Mouse (Mus musculus) c-Kit-positive CD71-positive TER-119-positive erythroid progenitor cells, embryonic 14.5 days (primary cell): ENCODE data around the gene Dnttip1.
A peak's percentile ranks its signal among the peaks of the same experiment; 100 is the strongest.

Experiments
- DNase-seq: peaks from one replicate; pipeline ENCODE4 v3.0.0-alpha.2; 2013; ENCODE audit warnings: low spot score

The Dnttip1 gene

GRCm38 (mm10) chr2:164781876-164782275 lies 36.1 kb downstream of the Dnttip1 start:
- no peak for DNase-seq

DNA sequence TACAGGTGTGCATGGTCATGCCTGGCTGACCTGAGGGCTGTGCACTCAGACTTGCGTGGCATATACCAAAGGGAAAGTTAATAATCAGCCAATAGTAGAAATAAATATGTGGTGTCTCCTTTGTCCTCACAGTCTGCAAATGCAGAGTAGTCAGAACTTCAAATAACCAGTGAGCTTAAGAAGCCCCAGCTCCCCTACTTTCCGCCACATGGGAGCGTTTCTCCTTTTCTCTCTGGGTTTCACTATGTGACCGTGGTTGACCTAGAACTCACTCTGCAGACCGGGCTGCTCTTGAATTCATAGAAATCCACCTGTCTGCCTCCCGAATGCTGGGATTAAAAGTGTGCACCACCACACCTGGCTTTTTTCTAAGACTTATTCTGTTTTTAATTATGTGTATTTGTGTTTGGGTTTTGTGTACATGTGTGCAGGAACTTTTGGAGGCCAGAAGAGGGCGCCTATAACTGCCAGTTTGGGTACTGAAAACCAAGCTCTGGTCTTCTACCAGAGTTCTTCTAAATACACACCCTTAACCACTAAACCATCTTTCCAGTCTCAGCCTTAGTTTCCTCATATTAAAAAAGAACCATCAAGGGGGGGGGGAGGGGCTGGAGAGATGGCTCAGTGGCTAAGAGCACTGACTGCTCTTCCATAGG lies 38.3 kb downstream of the Dnttip1 start:
- no peak for DNase-seq

DNA sequence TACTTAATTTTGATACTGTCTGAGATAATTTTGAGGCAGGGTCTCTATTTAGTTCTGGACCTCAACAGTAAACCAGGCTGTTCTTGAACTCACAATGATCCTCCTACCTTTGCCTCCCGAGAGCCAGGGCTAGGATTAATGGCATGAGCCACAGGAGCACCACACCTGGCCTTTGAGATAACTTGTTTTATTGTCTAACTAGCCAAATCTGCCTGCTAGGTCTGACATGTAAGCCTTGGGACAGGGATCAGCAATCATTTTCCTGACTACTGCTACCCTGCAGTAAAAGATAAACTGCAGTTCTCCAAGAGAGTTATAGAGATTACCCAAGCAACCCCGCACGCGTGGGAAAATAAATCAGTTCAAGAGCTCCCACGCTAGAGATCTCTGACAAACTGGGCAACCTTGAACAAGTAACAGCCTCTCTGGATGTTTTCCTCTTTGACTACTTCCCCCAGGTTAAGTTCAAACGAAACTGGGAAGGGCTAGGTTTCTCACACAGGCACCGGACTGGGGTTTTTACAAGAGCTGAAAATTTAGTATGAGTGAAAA lies 39.2 kb downstream of the Dnttip1 start:
- no peak for DNase-seq

DNA sequence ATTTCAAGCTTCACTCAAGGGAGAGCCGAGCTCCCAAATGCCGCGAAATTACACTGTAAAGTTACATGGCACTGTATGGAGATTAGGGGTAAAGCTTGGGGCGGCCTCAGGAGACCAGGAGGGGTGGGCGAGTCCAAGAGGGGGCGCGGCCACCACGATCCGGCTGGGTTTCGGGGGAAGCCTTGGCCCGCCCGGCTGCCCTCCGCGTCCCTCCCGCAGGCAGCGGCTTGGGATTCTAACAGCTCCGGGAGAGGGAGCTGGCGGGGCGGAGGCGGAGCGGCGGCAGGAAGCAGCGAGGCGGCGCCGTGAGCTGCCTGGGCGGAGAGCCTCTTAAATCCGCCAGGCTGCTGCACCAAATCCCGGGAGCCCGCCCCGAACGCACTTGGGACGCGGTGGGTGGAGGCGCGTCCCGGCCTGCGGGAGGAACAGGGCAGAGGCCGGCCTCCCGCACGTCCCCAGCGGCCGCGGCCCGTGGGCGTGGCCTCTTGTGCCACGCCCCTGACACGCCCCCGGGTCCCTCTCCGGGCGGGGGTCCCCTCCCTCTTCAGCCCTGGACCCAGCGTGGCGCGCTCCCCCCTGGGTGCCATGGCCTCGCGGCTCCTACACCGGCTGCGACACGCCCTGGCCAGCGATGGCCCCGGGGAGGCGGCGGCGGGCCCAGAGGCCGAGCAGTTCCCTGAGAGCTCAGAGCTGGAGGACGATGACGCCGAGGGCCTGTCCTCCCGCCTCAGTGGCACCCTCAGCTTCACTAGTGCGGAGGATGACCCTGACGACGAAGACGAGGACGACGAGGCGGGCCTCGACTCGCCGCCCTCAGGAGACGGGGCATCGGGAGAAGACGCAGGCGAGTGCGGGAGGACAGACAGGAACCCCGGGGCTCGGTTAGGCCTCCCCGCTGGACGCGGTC lies 40.0 kb downstream of the Dnttip1 start, which contains the start of gene Snx21:
Gene Snx21, plus strand, starts transcription at position 343 of the 907 bp plus-strand sequence.
- peak; percentile 59 for DNase-seq

DNA sequence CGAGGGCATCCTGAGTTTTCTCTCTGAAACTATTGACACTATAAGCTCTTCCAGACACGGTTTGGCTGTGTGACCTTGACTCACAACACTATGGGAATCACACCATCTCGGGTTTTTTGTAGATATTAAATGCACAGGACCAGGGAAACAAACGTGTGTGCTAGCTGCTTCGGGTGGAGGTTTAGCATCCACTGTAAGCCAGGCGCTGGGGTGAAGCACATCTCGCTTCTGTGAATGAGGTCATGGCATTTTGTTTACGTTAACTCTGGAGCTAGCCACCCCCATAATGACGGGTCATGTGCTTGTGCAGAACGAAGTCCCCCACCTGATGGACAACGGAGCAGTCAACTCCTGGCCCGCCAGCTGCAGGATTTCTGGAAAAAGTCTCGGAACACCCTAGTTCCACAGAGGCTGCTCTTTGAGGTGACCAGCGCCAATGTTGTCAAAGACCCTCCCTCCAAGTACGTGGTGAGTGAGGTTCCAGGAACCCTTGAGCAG lies 40.7 kb downstream of the Dnttip1 start:
- no peak for DNase-seq

GRCm38 (mm10) chr2:164787032-164787431 lies 41.2 kb downstream of the Dnttip1 start:
- DNase-seq = no peak

GRCm38 (mm10) chr2:164787779-164788178 lies 42.0 kb downstream of the Dnttip1 start:
- DNase-seq = no peak

- DNase-seq = peak; percentile 44
These were observed 42.6 kb downstream of the Dnttip1 start for GRCm38 (mm10) chr2:164788411-164788810.

GRCm38 (mm10) chr2:164790451-164790850 lies 44.7 kb downstream of the Dnttip1 start:
- no peak for DNase-seq

- DNase-seq = no peak
These were observed 46.1 kb downstream of the Dnttip1 start for GRCm38 (mm10) chr2:164791841-164792261.

DNA sequence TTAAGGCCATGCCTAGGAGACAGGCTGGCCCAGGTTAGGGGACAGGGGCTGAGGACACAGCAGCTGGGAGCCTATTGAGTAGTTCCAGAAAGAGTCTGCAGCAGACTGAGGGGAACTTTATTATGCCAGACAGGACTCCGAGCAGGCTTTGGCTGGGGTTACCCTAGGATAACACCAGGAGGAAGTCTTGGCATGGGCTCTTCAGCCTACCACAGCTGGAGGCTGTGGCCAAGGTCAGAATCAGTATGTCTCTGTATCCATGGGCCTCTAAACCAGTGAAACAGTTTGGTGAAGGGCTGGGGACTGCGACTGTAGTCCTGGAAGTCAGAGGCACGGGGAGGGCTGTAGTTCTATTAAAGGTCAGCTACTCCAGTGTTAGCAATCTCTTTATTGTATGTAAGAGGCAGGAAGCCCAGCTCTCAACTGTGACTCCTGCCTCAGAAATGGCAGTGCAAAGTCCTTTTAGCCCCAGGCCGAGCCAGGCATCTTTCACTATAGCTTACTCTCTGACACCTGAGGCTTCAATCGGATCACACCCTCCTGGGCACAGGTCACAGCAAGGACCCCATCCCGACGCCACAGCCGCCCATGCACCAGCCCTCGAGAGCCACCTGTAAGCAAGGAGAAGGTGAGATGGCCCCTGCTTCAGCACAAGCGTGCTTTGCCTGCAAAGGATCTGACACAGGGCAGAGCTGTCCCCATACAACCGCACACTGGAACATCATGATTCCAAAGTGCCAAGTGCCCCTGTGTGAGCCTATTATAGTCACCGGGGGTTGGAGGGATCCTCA lies 46.8 kb downstream of the Dnttip1 start:
- DNase-seq = no peak

GRCm38 (mm10) chr2:164793236-164793635 lies 47.5 kb downstream of the Dnttip1 start:
- DNase-seq = peak; percentile 61

DNA sequence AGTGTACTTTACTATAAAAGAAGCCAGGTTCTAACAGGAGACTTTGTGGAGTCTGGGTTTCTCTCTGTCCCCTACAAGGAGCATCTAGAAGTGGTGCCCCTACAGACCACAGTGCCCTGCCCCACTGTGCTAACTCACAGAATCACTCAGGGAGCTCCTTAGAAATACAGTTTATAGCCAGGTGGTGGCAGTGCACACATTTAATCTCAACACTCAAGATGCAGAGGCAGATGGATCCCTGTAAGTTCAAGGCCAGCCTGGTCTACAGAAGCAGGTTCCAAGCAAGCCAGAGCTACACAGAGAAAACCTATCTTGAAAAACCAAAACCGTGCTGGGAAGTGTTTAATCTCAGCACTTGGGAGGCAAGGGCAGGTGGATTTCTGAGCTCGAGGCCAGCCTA lies 48.0 kb downstream of the Dnttip1 start:
- no peak for DNase-seq

GRCm38 (mm10) chr2:164794293-164794692 lies 48.5 kb downstream of the Dnttip1 start:
- peak; percentile 83 for DNase-seq

GRCm38 (mm10) chr2:164795868-164796267 lies 50.1 kb downstream of the Dnttip1 start:
- DNase-seq = no peak

DNA sequence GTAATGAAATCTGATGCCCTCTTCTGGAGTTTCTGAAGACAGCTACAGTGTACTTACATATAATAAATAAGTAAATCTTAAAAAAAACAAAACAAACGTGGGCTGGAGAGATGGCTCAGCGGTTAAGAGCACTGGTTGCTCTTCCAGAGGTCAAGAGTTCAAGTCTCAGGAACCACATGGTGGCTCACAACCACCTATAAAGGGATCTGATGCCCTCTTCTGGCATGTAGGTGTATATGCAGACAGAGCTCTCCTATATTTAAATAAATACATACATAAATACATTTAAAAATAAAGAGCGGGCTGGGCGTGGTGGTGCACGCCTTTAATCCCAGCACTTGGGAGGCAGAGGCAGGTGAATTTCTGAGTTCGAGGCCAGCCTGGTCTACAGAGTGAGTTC lies 52.8 kb downstream of the Dnttip1 start:
- peak; percentile 21 for DNase-seq

DNA sequence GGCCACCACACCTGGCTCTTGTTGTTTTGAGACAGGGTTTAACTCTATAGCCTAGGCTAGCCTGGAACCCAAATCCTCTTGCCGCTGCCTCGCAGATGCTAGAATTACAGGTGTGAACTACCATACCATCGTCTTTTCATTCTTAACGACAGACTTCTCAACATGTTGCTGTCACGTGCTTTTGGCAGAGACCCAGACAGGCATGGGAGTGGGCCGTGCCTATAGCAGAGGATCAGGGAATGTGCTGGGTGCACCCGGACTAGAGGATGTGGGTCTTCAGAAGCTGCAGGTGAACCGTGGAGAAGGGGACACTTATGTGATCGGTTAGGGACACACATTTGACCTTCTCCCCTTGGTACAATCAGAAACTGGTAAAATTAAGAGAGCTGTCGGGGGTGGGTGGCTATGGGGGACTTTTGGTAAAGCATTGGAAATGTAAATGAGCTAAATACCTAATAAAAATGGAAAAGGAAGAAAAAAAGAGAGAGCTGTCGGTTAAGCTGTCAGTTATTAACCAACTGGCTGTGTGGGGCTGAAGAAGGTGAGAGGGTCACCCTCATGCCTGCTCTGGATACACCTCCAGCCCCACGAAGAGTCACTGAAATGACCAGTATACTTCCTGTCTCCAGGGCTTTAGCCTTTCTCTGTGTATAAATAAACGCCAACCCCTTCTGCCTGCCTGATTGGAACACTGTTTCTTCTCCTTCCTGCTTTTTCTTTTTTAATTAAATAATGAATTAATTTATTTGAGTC lies 54.6 kb downstream of the Dnttip1 start:
- no peak for DNase-seq

GRCm38 (mm10) chr2:164803201-164803920 lies 57.6 kb downstream of the Dnttip1 start:
- no peak for DNase-seq

DNA sequence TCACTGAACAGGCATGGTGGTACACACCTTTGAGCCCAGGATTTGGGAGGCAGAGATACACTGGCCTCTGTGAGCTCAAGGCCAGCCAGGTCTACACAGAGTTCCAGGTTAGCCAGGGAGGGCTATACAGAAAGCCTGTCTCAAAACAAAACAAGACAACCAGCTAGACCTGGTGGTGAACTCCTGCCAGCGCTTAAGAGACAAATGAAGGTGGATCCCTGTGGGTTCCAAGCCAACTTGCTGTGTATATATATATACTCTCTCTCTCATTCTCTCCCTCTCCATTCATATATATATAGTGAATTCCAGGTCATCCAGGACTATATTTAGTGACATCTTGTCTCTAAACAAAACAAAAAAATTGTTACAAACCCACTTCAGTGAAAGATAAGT lies 58.1 kb downstream of the Dnttip1 start:
- DNase-seq = peak; percentile 23

GRCm38 (mm10) chr2:164804533-164805331 lies 58.9 kb downstream of the Dnttip1 start, which contains the start of the genes Acot8 and Zswim3:
Gene Acot8, minus strand, starts transcription at chr2:164804882.
Gene Zswim3, plus strand, starts transcription at chr2:164805098.
- peak; percentile 100 for DNase-seq
